Mouse (Mus musculus) cerebellum, adult 2 months (tissue): ENCODE measurements around the gene Kcnj6.

Experiments
- CTCF ChIP-seq: fragments of 200-500 bp; IDR thresholded peaks from 2 replicates; pipeline ENCODE4 v1.5.1; 2011; ENCODE audit warnings: low read depth, mild to moderate bottlenecking, control low read depth, low read length, moderate library complexity, borderline replicate concordance; ENCODE audit not compliant: insufficient read depth
- POLR2A ChIP-seq: fragments of 200-500 bp; IDR thresholded peaks from 2 replicates; pipeline ENCODE4 v1.6.1; 2011; ENCODE audit warnings: low read length, control low read depth, borderline replicate concordance; ENCODE audit not compliant: insufficient read depth

GRCm38 (mm10) chr16:94719488-94719887 lies 278.0 kb downstream of the Kcnj6 start:
- no peak for TF ChIP-seq POLR2A
- no peak for TF ChIP-seq CTCF
